ENCODE assay signal across 32 mouse cellular contexts in the genomic region with DNA sequence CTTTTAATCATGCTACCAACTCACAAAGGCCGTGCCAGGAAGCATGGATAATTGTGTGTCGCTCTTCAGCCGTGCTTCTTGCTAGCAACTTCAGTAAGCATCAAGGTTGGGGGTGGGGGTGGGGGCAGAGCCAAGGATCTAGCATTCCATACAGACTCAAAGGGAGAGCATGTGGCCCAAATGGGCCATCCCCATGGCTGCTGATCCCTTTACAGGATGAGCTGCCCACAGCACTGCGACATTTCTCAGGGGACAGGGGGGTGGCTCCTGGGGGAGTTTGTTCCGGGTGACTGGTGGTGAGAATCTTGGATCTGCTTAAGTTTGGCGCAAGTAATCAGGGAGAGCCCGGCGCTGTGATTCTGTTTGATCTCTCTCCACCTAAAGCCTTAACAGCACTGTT. TPM values are rescaled to one million over a fixed set of nuclear protein-coding genes. Genes with fewer than 3 reads are reported as not detected.
DNase-seq lines count a peak whose midpoint lies in the region; ATAC-seq and TF ChIP-seq lines count a peak whose summit lies in the region.
"Had no signal": no experiment of that assay in that cellular context is flagged by ENCODE, and none has a peak within 500 bp of the region (broad histone marks: within the 10 kb centered on the region; RNA-seq: fewer than 3 reads in every experiment).

No protein-coding gene starts in this region.

- no peak for TF ChIP-seq POLR2A in cerebellum, adult 2 months (IDR thresholded peaks at IDR 0.05; ENCODE audit: borderline replicate concordance, insufficient read depth, low read length)

- H3K4me3 ChIP-seq in forebrain, embryonic 10.5 days = no peak overlapping the region
- no peak overlapping the region for H3K4me3 ChIP-seq in forebrain, embryonic 16.5 days (replicated peaks; ENCODE audit: low read length)
- no peak overlapping the region for H3K4me3 ChIP-seq in kidney, embryonic 15.5 days (replicated peaks)
- no peak overlapping the region for H3K4me3 ChIP-seq in midbrain, embryonic 11.5 days (ENCODE audit: low read depth, low read length)
- H3K4me3 ChIP-seq in midbrain, embryonic 15.5 days = no peak overlapping the region
- no peak overlapping the region for H3K4me3 ChIP-seq in cerebellum, adult 2 months (replicated peaks; ENCODE audit: insufficient read depth, low read depth, low read length)
- H3K4me3 ChIP-seq: erythroblast, embryonic 14.5 days; forebrain, embryonic 13.5 days; gastrocnemius, adult 2 months; heart, adult 2 months; heart, embryonic 12.5 days; limb, embryonic 12.5 days; liver, embryonic 15.5 days; myocyte; neural tube, embryonic 12.5 days had no signal

- ATAC-seq in forebrain, embryonic 16.5 days = no peak
- ATAC-seq in kidney, embryonic 15.5 days (replicated peaks; ENCODE audit: low FRiP score) = 0 out of 2 replicates have a peak, but pooled peaks have one; percentile 22
- peak; percentile 40; the same call in 1 of the 2 replicates for ATAC-seq in midbrain, embryonic 11.5 days (ENCODE audit: low FRiP score)
- no peak for ATAC-seq in midbrain, embryonic 15.5 days (replicated peaks)
- ATAC-seq: forebrain, embryonic 13.5 days; intestine, postnatal 0 days had no signal

- H3K27ac ChIP-seq in forebrain, embryonic 10.5 days = 0 out of 2 replicates have a peak overlapping the region, but pooled peaks have one; percentile 26
- H3K27ac ChIP-seq in forebrain, embryonic 16.5 days (ENCODE audit: low read length) = no peak overlapping the region
- no peak overlapping the region for H3K27ac ChIP-seq in kidney, embryonic 15.5 days
- H3K27ac ChIP-seq in midbrain, embryonic 11.5 days (ENCODE audit: low read depth, low read length) = no peak overlapping the region
- no peak overlapping the region for H3K27ac ChIP-seq in midbrain, embryonic 15.5 days
- no peak overlapping the region for H3K27ac ChIP-seq in cerebellum, adult 2 months (ENCODE audit: insufficient read depth, low read length)
- H3K27ac ChIP-seq: forebrain, embryonic 13.5 days; gastrocnemius, adult 2 months; heart, adult 2 months; kidney, postnatal 0 days; limb, embryonic 12.5 days; liver, embryonic 15.5 days; neural tube, embryonic 12.5 days had no signal

- WGBS in forebrain, embryonic 10.5 days = 16% methylated on average over 8 of the region's 8 CpGs
- WGBS in forebrain, embryonic 16.5 days = 6% methylated on average over 8 of the region's 8 CpGs
- 21% methylated on average over 8 of the region's 8 CpGs for WGBS in kidney, embryonic 15.5 days
- 6% methylated on average over 8 of the region's 8 CpGs for WGBS in midbrain, embryonic 11.5 days
- 6% methylated on average over 8 of the region's 8 CpGs for WGBS in midbrain, embryonic 15.5 days
- 26% methylated on average over 8 of the region's 8 CpGs for WGBS in cerebellum, adult 2 months

- H3K9ac ChIP-seq in forebrain, embryonic 16.5 days (replicated peaks; ENCODE audit: low read depth, low read length) = no peak overlapping the region
- no peak overlapping the region for H3K9ac ChIP-seq in kidney, embryonic 15.5 days
- H3K9ac ChIP-seq in midbrain, embryonic 11.5 days (ENCODE audit: low read length) = no peak overlapping the region
- no peak overlapping the region for H3K9ac ChIP-seq in midbrain, embryonic 15.5 days
- H3K9ac ChIP-seq: forebrain, embryonic 13.5 days; heart, embryonic 12.5 days; limb, embryonic 12.5 days; liver, embryonic 15.5 days; lung, embryonic 14.5 days; neural tube, embryonic 12.5 days had no signal

- H3K36me3 ChIP-seq in forebrain, embryonic 10.5 days (replicated peaks) = no peaks in the 10 kb centered on the region
- no peaks in the 10 kb centered on the region for H3K36me3 ChIP-seq in forebrain, embryonic 16.5 days (ENCODE audit: control insufficient read depth, insufficient read depth)
- no peaks in the 10 kb centered on the region for H3K36me3 ChIP-seq in kidney, embryonic 15.5 days
- no peaks in the 10 kb centered on the region for H3K36me3 ChIP-seq in midbrain, embryonic 11.5 days (ENCODE audit: control insufficient read depth, insufficient read depth, low read length)
- H3K36me3 ChIP-seq in midbrain, embryonic 15.5 days (replicated peaks) = no peaks in the 10 kb centered on the region
- H3K36me3 ChIP-seq: G1E; heart, embryonic 12.5 days; limb, embryonic 12.5 days; liver, embryonic 15.5 days; neural tube, embryonic 12.5 days had no signal

- no peak for TF ChIP-seq CTCF in cerebellum, adult 2 months (IDR thresholded peaks at IDR 0.05; ENCODE audit: borderline replicate concordance, insufficient read depth, low read depth, low read length)

- H3K4me2 ChIP-seq in forebrain, embryonic 16.5 days (ENCODE audit: low read length) = no peak overlapping the region
- peak overlapping the region; percentile 17; the same call in 1 of the 2 replicates for H3K4me2 ChIP-seq in kidney, embryonic 15.5 days
- 0 out of 2 replicates have a peak overlapping the region, but pooled peaks have one; percentile 1 for H3K4me2 ChIP-seq in midbrain, embryonic 11.5 days
- H3K4me2 ChIP-seq in midbrain, embryonic 15.5 days = no peak overlapping the region
- H3K4me2 ChIP-seq: forebrain, embryonic 13.5 days; heart, embryonic 12.5 days; limb, embryonic 12.5 days; liver, embryonic 15.5 days; lung, embryonic 14.5 days; neural tube, embryonic 12.5 days had no signal

- H3K27me3 ChIP-seq in forebrain, embryonic 10.5 days (ENCODE audit: poor library complexity, severe bottlenecking) = peaks cover 47% of the 10 kb centered on the region
- peaks cover 3% of the 10 kb centered on the region; the same call in 1 of the 2 replicates for H3K27me3 ChIP-seq in forebrain, embryonic 16.5 days (replicated peaks; ENCODE audit: control insufficient read depth, insufficient read depth, low read length)
- no peaks in the 10 kb centered on the region for H3K27me3 ChIP-seq in kidney, embryonic 15.5 days
- H3K27me3 ChIP-seq in midbrain, embryonic 11.5 days (ENCODE audit: control insufficient read depth, insufficient read depth, low read length) = peaks cover 7% of the 10 kb centered on the region
- H3K27me3 ChIP-seq in midbrain, embryonic 15.5 days (replicated peaks) = peaks cover 13% of the 10 kb centered on the region; the same call in 1 of the 2 replicates
- no peaks in the 10 kb centered on the region; the same call in 1 of the 2 replicates for H3K27me3 ChIP-seq in cerebellum, adult 2 months (ENCODE audit: control insufficient read depth, insufficient read depth, low read length)
- H3K27me3 ChIP-seq: liver, embryonic 15.5 days; neural tube, embryonic 12.5 days had no signal

- H3K9me3 ChIP-seq in forebrain, embryonic 10.5 days = no peaks in the 10 kb centered on the region
- no peaks in the 10 kb centered on the region for H3K9me3 ChIP-seq in forebrain, embryonic 16.5 days (ENCODE audit: control insufficient read depth, low read length)
- no peaks in the 10 kb centered on the region for H3K9me3 ChIP-seq in kidney, embryonic 15.5 days (replicated peaks)
- H3K9me3 ChIP-seq in midbrain, embryonic 11.5 days (ENCODE audit: control insufficient read depth, low read length) = no peaks in the 10 kb centered on the region
- no peaks in the 10 kb centered on the region for H3K9me3 ChIP-seq in midbrain, embryonic 15.5 days
- H3K9me3 ChIP-seq: forebrain, embryonic 13.5 days; G1E; heart, embryonic 12.5 days; limb, embryonic 12.5 days; liver, embryonic 15.5 days; neural tube, embryonic 12.5 days had no signal

- DNase-seq in forebrain, embryonic 10.5 days (ENCODE audit: extremely low spot score, low spot score) = peak; percentile 22
- DNase-seq in kidney, adult 18-20 months = no peak
- DNase-seq in midbrain, embryonic 11.5 days (ENCODE audit: low spot score, missing footprints) = peak; percentile 89
- peak; percentile 53 for DNase-seq in retina, postnatal 1 day
- no peak for DNase-seq in cerebellum, adult 2 months
- DNase-seq: adrenal gland, adult 8-10 months; cerebellum, adult 9-10 months; cerebellum, postnatal 36 days; embryo, embryonic 11 days; gastrocnemius, adult 2 months; gastrocnemius, postnatal 36 days; heart, adult 2 months; layer of hippocampus, adult 9-11 months; lung, embryonic 14.5 days; lung, postnatal 14 days had no signal

- peaks cover 44% of the 10 kb centered on the region for H3K4me1 ChIP-seq in forebrain, embryonic 10.5 days
- H3K4me1 ChIP-seq in forebrain, embryonic 16.5 days (replicated peaks; ENCODE audit: control insufficient read depth, insufficient read depth, low read length) = no peaks in the 10 kb centered on the region
- peaks cover 4% of the 10 kb centered on the region; the same call in 1 of the 2 replicates for H3K4me1 ChIP-seq in kidney, embryonic 15.5 days
- peaks cover 20% of the 10 kb centered on the region for H3K4me1 ChIP-seq in midbrain, embryonic 11.5 days (ENCODE audit: control insufficient read depth, insufficient read depth, low read length)
- H3K4me1 ChIP-seq in midbrain, embryonic 15.5 days = peaks cover 4% of the 10 kb centered on the region; the same call in 1 of the 2 replicates
- no peaks in the 10 kb centered on the region for H3K4me1 ChIP-seq in cerebellum, adult 2 months (ENCODE audit: control insufficient read depth, insufficient read depth, low read length)
- H3K4me1 ChIP-seq: heart, embryonic 12.5 days; limb, embryonic 12.5 days; liver, embryonic 15.5 days had no signal

RNA-seq across cellular contexts. Expression of a gene that starts 33.5 kb away (rescaled TPM):
- 0.10 and 0.27 TPM in 2 replicates for polyA plus RNA-seq in forebrain, embryonic 10.5 days (2016; fragmentation: Nextera tagmentation; extraction: Ambion mirVana)
- 0.29 and 0.61 TPM in 2 replicates for polyA plus RNA-seq in forebrain, embryonic 16.5 days (2015; fragmentation: Nextera tagmentation; extraction: Ambion mirVana)
- not detected in 2 replicates for polyA plus RNA-seq in kidney, embryonic 15.5 days (2015; fragmentation: Nextera tagmentation; extraction: Ambion mirVana)
- 0.22 and 0.50 TPM in 2 replicates for polyA plus RNA-seq in midbrain, embryonic 11.5 days (2014; fragmentation: Nextera tagmentation; extraction: Ambion mirVana)
- 2.2 and 2.4 TPM in 2 replicates for polyA plus RNA-seq in midbrain, embryonic 15.5 days (2015; fragmentation: Nextera tagmentation; extraction: Ambion mirVana)
- 0.03 and 0.08 TPM in 2 replicates for polyA plus RNA-seq in cerebellum, adult 2 months (2012; rRNA removed)
- polyA plus RNA-seq: embryonic facial prominence, embryonic 14.5 days; erythroblast, embryonic 14.5 days; G1E; heart, adult 2 months; heart, embryonic 12.5 days; heart, postnatal 0 days; intestine, postnatal 0 days; kidney, postnatal 0 days; limb, embryonic 12.5 days; liver, adult 2 months; liver, embryonic 15.5 days; lung, embryonic 14.5 days; myocyte; neural tube, embryonic 12.5 days; thymus, postnatal 0 days had no signal

RNA-seq across cellular contexts. Expression of a gene that starts 56.5 kb away (rescaled TPM):
- 0.12 and 0.26 TPM in 2 replicates for polyA plus RNA-seq in forebrain, embryonic 10.5 days (2016; fragmentation: Nextera tagmentation; extraction: Ambion mirVana)
- 0.15 and 0.20 TPM in 2 replicates for polyA plus RNA-seq in forebrain, embryonic 16.5 days (2015; fragmentation: Nextera tagmentation; extraction: Ambion mirVana)
- polyA plus RNA-seq in kidney, embryonic 15.5 days (2015; fragmentation: Nextera tagmentation; extraction: Ambion mirVana) = 0.29 and 0.37 TPM in 2 replicates
- polyA plus RNA-seq in midbrain, embryonic 11.5 days (2014; fragmentation: Nextera tagmentation; extraction: Ambion mirVana) = 2.7 and 3.4 TPM in 2 replicates
- 0.97 and 1.1 TPM in 2 replicates for polyA plus RNA-seq in midbrain, embryonic 15.5 days (2015; fragmentation: Nextera tagmentation; extraction: Ambion mirVana)
- polyA plus RNA-seq in cerebellum, adult 2 months (2012; rRNA removed) = 0.51 and 0.87 TPM in 2 replicates
- polyA plus RNA-seq: G1E; heart, embryonic 12.5 days; heart, postnatal 0 days; limb, embryonic 12.5 days; liver, adult 2 months; liver, embryonic 15.5 days; myocyte had no signal

Comparison
In these comparisons a context has a peak if more than half of its experiments do, and no peak if none do; other contexts are left out.
1. ATAC-seq: peak in kidney, embryonic 15.5 days (single experiment) and midbrain, embryonic 11.5 days (single experiment); none in forebrain, embryonic 16.5 days (single experiment) and midbrain, embryonic 15.5 days (single experiment).
2. H3K4me2 ChIP-seq: peak in kidney, embryonic 15.5 days (single experiment) and midbrain, embryonic 11.5 days (single experiment); none in forebrain, embryonic 16.5 days (single experiment) and midbrain, embryonic 15.5 days (single experiment).
3. DNase-seq: peak in forebrain, embryonic 10.5 days (single experiment), midbrain, embryonic 11.5 days (single experiment) and retina, postnatal 1 day (single experiment); none in kidney, adult 18-20 months (single experiment) and cerebellum, adult 2 months (0 of 2).